Mouse (Mus musculus): Measurements from ENCODE around the gene Zbtb42. TPM values are rescaled to one million over a fixed set of nuclear protein-coding genes. Genes with fewer than 3 reads are reported as not detected.

Gene Zbtb42
- polyA plus RNA-seq, 1 experiment from 2014 or later: 8.2 TPM

DNA sequence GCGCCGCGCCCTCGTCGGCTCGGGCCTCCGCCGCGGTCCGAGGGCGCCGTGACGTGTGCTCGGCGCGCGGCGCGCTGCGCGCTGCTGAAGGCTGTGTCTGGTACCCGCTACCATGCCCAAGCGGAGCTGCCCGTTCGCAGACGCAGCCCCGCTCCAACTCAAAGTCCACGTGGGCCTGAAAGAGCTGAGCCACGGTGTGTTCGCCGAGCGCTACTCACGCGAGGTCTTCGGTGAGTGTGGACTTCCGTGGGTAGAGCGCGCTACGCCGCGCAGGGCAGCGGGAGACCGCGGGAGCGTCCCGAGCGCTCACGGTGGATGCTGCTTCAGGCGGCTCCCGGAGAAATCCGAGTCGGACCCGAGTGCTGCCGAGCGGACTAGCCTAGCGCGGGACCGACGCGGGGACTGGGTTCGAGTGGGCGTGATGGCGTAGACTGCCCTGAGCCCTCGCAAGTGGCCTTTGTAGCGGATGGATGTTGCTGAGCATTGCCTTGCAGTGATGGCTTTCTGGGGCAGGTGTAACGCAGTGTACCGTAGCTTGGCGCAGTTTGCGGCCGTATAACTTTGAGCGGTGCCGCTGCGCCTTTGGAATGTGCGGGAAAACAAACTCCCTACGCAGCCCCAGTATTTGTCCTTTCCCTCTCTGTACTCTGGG, 33.6 kb upstream of the Zbtb42 start:
- WGBS: under 1% methylated on average over 75 of the region's 75 CpGs
- DNase-seq (ENCODE audit: low spot score): peak; percentile 75
- no peaks in the 10 kb centered on the region for H3K9me3 ChIP-seq (replicated peaks)
- H3K27ac ChIP-seq (replicated peaks): peak overlapping the region; percentile 93
- no peaks in the 10 kb centered on the region for H3K27me3 ChIP-seq (ENCODE audit: low read depth, poor library complexity, severe bottlenecking)
- H3K4me1 ChIP-seq: peaks cover 33% of the 10 kb centered on the region
- peak overlapping the region; percentile 88 for H3K4me3 ChIP-seq
- H3K36me3 ChIP-seq: peaks cover 34% of the 10 kb centered on the region

DNA sequence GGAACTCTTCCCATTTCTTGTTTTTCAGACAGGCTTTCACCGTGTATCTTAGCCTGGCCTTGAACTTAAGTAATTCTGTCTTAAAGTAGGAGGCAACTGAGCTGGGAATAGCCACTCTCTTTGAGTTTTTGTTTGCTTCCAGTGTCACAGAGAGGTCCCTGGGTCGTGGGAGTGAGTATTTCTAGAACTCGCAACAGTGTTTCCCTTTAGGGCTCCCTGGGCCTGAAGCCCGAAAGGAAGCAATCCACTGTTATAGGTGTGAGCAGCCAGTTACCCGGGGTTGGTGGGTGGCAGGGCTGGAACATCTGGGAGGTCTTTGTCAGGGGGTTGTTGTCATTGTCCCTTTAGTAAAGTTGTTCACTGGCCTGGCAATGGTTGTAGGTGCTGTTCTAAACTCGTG, 32.5 kb upstream of the Zbtb42 start:
- no peaks in the 10 kb centered on the region for H3K9me3 ChIP-seq (replicated peaks)
- peaks cover 46% of the 10 kb centered on the region for H3K36me3 ChIP-seq
- H3K4me1 ChIP-seq: peaks cover 33% of the 10 kb centered on the region
- H3K27ac ChIP-seq (replicated peaks): peak overlapping the region; percentile 34; the same call in 1 of the 2 replicates
- H3K27me3 ChIP-seq (ENCODE audit: low read depth, poor library complexity, severe bottlenecking): no peaks in the 10 kb centered on the region
- DNase-seq (ENCODE audit: low spot score): no peak
- 73% methylated on average over 6 of the region's 6 CpGs for WGBS
- peak overlapping the region; percentile 88 for H3K4me3 ChIP-seq

DNA sequence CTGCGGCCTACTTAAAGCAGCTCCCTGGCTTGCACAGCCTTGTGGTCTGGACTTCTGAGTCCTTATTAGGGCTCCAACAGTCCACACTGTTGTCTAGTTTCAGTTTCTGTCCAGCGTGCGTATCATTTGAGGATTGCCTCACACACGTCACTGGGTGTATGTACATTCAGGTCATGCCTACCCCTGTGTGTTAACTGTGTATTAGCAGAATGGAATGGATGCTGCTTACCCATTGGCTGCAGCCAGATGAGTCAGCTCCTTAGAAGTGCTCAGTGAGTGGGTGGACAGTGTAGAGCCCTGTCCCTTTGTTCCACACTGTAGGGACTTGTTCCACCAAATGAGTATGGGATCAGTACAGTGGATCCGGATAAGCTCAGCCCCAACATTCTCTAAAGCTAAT, 30.5 kb upstream of the Zbtb42 start:
- H3K36me3 ChIP-seq: peaks cover 65% of the 10 kb centered on the region
- no peak for DNase-seq (ENCODE audit: low spot score)
- 93% methylated on average over 5 of the region's 5 CpGs for WGBS

DNA sequence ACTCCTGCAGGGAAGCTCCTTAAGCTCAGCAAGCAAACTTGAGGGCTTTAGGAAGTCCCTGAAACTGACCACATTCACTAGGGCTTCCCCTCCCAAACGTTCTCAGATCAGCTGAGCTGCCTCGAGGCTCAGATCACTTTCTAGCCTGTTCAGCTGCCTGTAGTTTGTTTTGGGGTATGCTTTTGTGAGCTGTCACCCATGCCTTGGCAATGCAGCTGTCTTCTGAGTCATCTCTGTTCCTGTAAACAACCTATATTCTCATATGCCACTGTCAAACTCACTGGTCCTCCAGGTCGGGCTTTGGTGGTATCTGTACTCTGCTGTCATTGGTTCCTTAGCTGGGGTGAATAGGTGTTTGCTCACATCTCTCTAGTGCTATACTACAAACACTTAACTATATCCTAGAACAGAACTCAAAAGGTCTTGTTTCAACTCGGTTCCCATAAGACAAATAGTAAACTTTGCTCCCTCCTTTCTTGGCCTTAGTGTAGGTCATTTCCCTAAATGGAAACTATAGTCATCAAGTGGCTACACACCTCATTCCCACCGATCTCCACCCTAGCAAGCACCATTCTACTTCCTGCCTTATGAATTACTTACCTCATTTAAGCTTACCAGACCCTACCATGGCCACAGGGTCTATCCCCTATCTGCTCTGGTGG, 26.7 kb upstream of the Zbtb42 start:
- H3K36me3 ChIP-seq: peaks cover 100% of the 10 kb centered on the region
- H3K9me3 ChIP-seq (replicated peaks): no peaks in the 10 kb centered on the region
- peaks cover 18% of the 10 kb centered on the region for H3K4me1 ChIP-seq
- H3K4me3 ChIP-seq: no peak overlapping the region
- no peaks in the 10 kb centered on the region for H3K27me3 ChIP-seq (ENCODE audit: low read depth, poor library complexity, severe bottlenecking)
- WGBS: 86% methylated on average over 5 of the region's 5 CpGs
- H3K27ac ChIP-seq (replicated peaks): no peak overlapping the region
- no peak for DNase-seq (ENCODE audit: low spot score)

More for the DNA sequence above, 30.5 kb upstream of the Zbtb42 start:
- Histone ChIP-seq H3K4me1 (peaks cover 33% of the 10 kb centered on the region), H3K4me3 (no peak overlapping the region), H3K9me3 (replicated peaks) (no peaks in the 10 kb centered on the region), H3K27me3 (ENCODE audit: low read depth, poor library complexity, severe bottlenecking) (no peaks in the 10 kb centered on the region), H3K27ac (replicated peaks) (no peak overlapping the region)

DNA sequence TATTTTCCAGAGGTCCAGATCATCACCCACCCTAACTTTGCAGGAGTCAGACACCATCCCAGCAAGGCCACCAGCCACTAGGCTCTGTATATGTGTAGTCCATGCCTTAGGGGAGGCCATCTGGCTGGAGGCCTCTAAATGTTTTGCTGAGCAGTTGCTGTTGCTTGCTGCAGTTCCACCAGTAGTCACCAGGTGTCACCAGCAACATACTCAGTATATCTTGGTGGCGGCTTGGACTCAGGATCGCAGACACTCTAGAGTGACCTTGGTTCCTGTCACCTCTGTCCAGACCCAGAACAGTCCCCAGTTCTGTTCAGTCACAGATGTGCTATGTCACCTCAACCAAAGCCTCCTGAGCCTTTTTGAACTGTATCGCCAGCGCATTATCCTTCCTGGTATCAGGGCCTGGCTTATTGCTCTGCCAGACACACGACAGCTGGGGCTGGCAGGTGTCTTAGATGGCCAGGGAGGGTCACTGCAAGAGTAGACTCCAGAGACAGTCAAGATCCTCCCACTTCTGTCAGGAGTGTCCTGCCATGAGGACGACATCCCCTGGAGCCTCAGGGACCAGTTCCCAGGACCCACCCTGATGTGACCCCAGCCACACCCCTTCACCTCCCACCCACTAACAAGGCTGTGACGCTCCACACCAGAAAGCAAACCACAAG, 25.3 kb upstream of the Zbtb42 start:
- H3K4me3 ChIP-seq: no peak overlapping the region
- H3K27me3 ChIP-seq (ENCODE audit: low read depth, poor library complexity, severe bottlenecking): no peaks in the 10 kb centered on the region
- DNase-seq (ENCODE audit: low spot score): peak; percentile 83
- H3K36me3 ChIP-seq: peaks cover 100% of the 10 kb centered on the region
- 66% methylated on average over 7 of the region's 7 CpGs for WGBS
- H3K27ac ChIP-seq (replicated peaks): no peak overlapping the region
- H3K4me1 ChIP-seq: peaks cover 13% of the 10 kb centered on the region
- H3K9me3 ChIP-seq (replicated peaks): no peaks in the 10 kb centered on the region

DNA sequence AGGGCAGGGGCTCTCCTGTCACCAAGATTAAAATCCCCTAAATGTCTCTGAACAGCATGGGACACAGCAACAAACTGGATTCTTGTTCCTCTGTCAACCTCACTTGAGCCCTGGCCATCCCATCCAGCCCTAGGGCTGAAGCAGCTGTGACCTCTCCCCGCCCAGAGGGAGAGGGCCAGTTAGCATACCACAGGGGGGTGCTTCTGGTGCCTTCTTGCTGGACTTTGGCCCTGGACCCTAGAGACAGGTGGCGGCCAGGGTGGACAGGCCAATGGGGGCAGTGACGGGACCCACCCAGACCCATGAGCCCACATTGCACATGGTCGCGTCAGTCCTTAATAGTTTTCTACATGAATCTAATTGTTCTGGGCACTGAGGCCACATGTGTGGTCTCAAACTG, 24.6 kb upstream of the Zbtb42 start:
- no peaks in the 10 kb centered on the region for H3K27me3 ChIP-seq (ENCODE audit: low read depth, poor library complexity, severe bottlenecking)
- peaks cover 100% of the 10 kb centered on the region for H3K36me3 ChIP-seq
- no peaks in the 10 kb centered on the region for H3K9me3 ChIP-seq (replicated peaks)
- DNase-seq (ENCODE audit: low spot score): no peak
- WGBS: 93% methylated on average over 5 of the region's 5 CpGs
- H3K4me3 ChIP-seq: no peak overlapping the region
- no peak overlapping the region for H3K27ac ChIP-seq (replicated peaks)
- H3K4me1 ChIP-seq: peaks cover 14% of the 10 kb centered on the region

DNA sequence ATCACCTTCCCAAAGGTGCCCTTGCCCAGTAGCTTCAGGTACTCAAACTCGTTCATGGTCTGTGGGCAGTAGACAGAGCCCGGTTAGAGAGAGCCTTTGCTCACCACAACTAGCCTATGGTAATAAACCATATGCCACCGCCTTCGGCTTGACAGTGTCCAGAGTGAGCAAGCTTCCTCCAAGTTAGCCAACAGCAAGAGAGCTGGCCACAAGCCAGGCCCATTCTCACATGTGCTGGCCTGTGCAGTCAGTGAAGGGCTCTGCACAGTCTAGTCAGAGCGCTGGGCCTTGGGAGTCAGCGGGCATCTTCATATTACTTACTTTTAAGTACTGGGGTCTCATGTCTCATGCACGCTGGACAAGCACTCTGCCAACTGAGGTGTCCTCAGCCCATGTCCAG, 20.0 kb upstream of the Zbtb42 start:
- H3K36me3 ChIP-seq: peaks cover 100% of the 10 kb centered on the region
- DNase-seq (ENCODE audit: low spot score): no peak

DNA sequence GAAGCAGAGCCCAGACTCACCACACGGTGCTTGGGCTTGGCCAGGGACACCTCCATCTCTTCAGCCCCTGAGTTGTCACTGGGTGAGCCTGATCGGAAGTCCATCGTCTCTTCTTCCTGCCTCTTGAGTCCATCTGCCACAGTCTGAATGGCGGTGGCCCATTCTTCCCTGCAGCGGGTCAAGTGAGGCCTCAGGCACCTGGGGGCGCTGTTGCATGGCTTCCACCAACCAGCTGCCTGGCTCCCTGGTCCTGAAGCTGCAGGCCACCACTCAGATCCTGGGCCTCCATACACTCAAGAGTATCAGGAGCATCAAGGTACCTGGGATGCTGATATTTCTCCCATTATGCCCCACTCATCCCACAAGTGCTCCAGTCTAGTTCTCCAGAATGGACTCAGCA, 19.5 kb upstream of the Zbtb42 start:
- Histone ChIP-seq H3K9me3 (replicated peaks) (no peaks in the 10 kb centered on the region), H3K36me3 (peaks cover 100% of the 10 kb centered on the region), H3K4me3 (no peak overlapping the region), H3K4me1 (peaks cover 57% of the 10 kb centered on the region), H3K27me3 (ENCODE audit: low read depth, poor library complexity, severe bottlenecking) (no peaks in the 10 kb centered on the region), H3K27ac (replicated peaks) (peak overlapping the region; percentile 91; the same call in 1 of the 2 replicates)
- WGBS: 76% methylated on average over 6 of the region's 6 CpGs
- peak; percentile 41 for DNase-seq (ENCODE audit: low spot score)

More for the DNA sequence above, 20.0 kb upstream of the Zbtb42 start:
- Histone ChIP-seq H3K27ac (replicated peaks) (peak overlapping the region; percentile 91; the same call in 1 of the 2 replicates), H3K4me1 (peaks cover 55% of the 10 kb centered on the region), H3K27me3 (ENCODE audit: low read depth, poor library complexity, severe bottlenecking) (no peaks in the 10 kb centered on the region), H3K9me3 (replicated peaks) (no peaks in the 10 kb centered on the region), H3K4me3 (no peak overlapping the region)
- 94% methylated on average over 7 of the region's 7 CpGs for WGBS

DNA sequence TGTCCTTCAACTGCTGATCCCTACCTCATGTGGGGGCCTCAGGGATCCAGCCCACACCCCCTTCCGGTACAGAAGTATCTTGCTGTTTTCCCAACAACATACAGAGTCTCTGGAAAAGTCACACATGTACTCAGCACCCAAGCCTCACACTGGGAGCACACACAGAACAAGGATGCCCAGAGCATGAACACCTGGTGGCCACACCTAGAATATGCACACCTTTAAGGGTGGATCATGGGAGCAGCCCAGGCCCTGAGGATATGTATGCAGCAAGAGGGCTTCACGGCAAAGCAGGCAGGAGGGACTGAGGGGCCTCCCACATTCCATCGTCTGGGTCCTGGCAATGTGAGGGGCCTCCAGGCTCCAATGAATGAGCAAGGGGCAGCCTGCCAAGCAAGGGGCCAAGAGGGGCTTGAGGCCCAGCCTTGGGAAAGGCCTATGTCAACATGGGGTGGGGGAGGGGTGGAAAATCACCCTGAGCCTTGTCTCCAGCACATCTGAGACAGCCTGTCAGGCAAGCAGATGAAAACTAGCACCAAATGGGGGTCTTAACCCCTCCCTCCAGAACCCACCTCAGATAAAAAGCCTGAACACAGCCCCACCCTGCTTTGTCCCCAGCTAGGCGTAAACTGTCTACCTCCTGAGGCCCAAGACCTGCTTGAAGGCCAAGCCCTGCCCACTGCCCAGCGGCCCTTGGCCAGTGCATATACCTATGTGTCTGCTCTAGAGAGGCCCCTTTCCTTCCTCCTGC, 17.9 kb upstream of the Zbtb42 start:
- 52% methylated on average over 5 of the region's 5 CpGs for WGBS
- Histone ChIP-seq H3K27me3 (ENCODE audit: low read depth, poor library complexity, severe bottlenecking) (no peaks in the 10 kb centered on the region), H3K4me3 (peak overlapping the region; percentile 38), H3K9me3 (replicated peaks) (no peaks in the 10 kb centered on the region), H3K4me1 (peaks cover 67% of the 10 kb centered on the region), H3K36me3 (peaks cover 99% of the 10 kb centered on the region), H3K27ac (replicated peaks) (peak overlapping the region; percentile 91)
- peak; percentile 77 for DNase-seq (ENCODE audit: low spot score)

DNA sequence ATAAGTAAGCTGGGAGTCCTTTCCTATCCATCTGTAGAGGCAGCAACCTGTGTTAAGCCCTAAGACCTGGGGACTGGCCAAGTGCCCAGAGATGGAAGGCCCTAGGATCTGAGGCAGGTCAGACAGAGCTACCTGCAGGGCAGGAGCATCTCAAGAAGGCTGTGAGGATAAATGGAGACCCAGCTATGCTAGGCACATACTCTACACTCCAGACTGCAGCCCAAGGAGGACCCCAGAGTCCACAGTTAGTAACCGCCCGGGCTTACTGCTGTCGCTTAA, 17.4 kb upstream of the Zbtb42 start:
- WGBS: 84% methylated on average over 3 of the region's 3 CpGs
- no peak for DNase-seq (ENCODE audit: low spot score)
- peak overlapping the region; percentile 38 for H3K4me3 ChIP-seq

DNA sequence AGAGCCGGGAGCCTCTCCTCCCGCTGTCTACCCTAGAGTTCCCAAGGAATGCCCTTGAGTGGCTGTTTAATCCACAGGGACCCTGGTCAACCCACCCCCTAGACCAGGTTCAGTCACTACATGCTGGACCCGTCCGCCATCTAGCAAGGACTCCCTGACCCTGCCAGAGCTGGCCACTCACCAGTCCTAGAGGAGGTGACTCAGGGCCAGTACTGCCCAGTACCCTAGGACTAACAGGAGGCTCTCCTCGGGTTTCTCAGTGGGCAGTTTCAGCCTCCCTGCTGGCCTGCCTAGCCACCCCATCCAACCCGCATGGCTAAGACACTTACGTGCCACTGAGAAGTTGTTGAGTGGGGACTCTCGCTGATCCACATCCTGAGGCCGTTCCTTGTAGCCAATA, 16.8 kb upstream of the Zbtb42 start:
- H3K9me3 ChIP-seq (replicated peaks): no peaks in the 10 kb centered on the region
- 0 out of 2 replicates have a peak overlapping the region, but pooled peaks have one; percentile 5 for H3K4me3 ChIP-seq
- H3K27ac ChIP-seq (replicated peaks): peak overlapping the region; percentile 91
- no peaks in the 10 kb centered on the region for H3K27me3 ChIP-seq (ENCODE audit: low read depth, poor library complexity, severe bottlenecking)
- WGBS: 86% methylated on average over 9 of the region's 9 CpGs
- H3K36me3 ChIP-seq: peaks cover 99% of the 10 kb centered on the region
- DNase-seq (ENCODE audit: low spot score): no peak
- H3K4me1 ChIP-seq: peaks cover 76% of the 10 kb centered on the region

More for the DNA sequence above, 17.4 kb upstream of the Zbtb42 start:
- Histone ChIP-seq H3K36me3 (peaks cover 99% of the 10 kb centered on the region), H3K27ac (replicated peaks) (peak overlapping the region; percentile 91), H3K27me3 (ENCODE audit: low read depth, poor library complexity, severe bottlenecking) (no peaks in the 10 kb centered on the region), H3K4me1 (peaks cover 72% of the 10 kb centered on the region), H3K9me3 (replicated peaks) (no peaks in the 10 kb centered on the region)

DNA sequence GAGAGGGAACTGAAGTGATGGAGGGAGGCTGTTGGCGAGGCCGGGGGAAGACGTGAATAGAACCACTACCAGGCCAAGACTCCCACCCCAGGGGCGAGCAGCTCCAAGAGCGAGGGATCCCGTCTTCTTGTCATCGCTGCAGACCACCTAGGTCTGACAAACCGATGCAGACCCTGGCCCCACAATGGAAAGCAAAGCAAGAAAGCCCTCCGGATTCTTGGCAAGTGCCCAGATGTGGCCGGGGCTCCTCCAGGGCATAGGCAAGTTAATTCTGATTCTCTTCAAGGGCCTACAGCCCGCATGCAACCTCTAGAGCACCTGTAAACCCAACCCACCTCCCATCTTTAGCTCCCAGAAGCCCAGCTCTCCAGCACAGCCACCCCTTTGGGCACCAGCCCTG, 15.3 kb upstream of the Zbtb42 start:
- H3K27me3 ChIP-seq (ENCODE audit: low read depth, poor library complexity, severe bottlenecking): no peaks in the 10 kb centered on the region
- peaks cover 86% of the 10 kb centered on the region for H3K4me1 ChIP-seq
- no peak for DNase-seq (ENCODE audit: low spot score)
- WGBS: 91% methylated on average over 11 of the region's 11 CpGs
- H3K4me3 ChIP-seq: peak overlapping the region; percentile 20; the same call in 1 of the 2 replicates
- no peaks in the 10 kb centered on the region for H3K9me3 ChIP-seq (replicated peaks)
- peak overlapping the region; percentile 91 for H3K27ac ChIP-seq (replicated peaks)
- peaks cover 99% of the 10 kb centered on the region for H3K36me3 ChIP-seq

Data from midbrain, embryonic 10.5 days (tissue).